Mouse (Mus musculus) neural tube, embryonic 14.5 days (tissue): ENCODE data around the gene Brms1. TPM values are rescaled to one million over a fixed set of nuclear protein-coding genes. Genes with fewer than 3 reads are reported as not detected.
"Not testable (repeated sequence)": the region's sequence is repeated elsewhere in the genome, so short reads cannot be mapped to it uniquely, and the experiment has no call there.

Experiments
- ATAC-seq: fragments of 200-750 bp; cut with Nextera tagmentation; 2 replicates; pipeline ENCODE4 v1.8.0; 2017; ENCODE audit warnings: low read depth, mild to moderate bottlenecking, moderate TSS enrichment, moderate library complexity
- H3K27ac ChIP-seq: fragments of 300-500 bp; sonication (generic); 2 replicates; pipeline ENCODE4 v1.5.1; 2014; ENCODE audit warnings: low read depth, mild to moderate bottlenecking, control low read depth, low read length, moderate library complexity, mixed read lengths
- H3K27me3 ChIP-seq: fragments of 300-500 bp; sonication (generic); 2 replicates; pipeline ENCODE4 v1.6.1; 2014; ENCODE audit warnings: low read length; ENCODE audit not compliant: control insufficient read depth, insufficient read depth
- H3K36me3 ChIP-seq: fragments of 300-500 bp; sonication (generic); 2 replicates; pipeline ENCODE4 v1.6.1; 2014; ENCODE audit warnings: low read length, mixed read lengths; ENCODE audit not compliant: control insufficient read depth, insufficient read depth
- H3K4me1 ChIP-seq: fragments of 300-500 bp; sonication (generic); 2 replicates; pipeline ENCODE4 v1.6.1; 2014; ENCODE audit warnings: low read length; ENCODE audit not compliant: control insufficient read depth, insufficient read depth
- H3K4me2 ChIP-seq: fragments of 300-500 bp; sonication (generic); 2 replicates; pipeline ENCODE4 v1.6.1; 2014; ENCODE audit warnings: mild to moderate bottlenecking, low read depth, low read length, control low read depth
- H3K4me3 ChIP-seq: fragments of 300-500 bp; sonication (generic); 2 replicates; pipeline ENCODE4 v1.5.1; 2014; ENCODE audit warnings: low read depth, low read length, control low read depth, mixed read lengths
- H3K9ac ChIP-seq: fragments of 300-500 bp; sonication (generic); replicated peaks from 2 replicates; pipeline ENCODE4 v1.6.1; 2014; ENCODE audit warnings: low read depth, mild to moderate bottlenecking, control low read depth, low read length, mixed read lengths
- H3K9me3 ChIP-seq: fragments of 300-500 bp; sonication (generic); 2 replicates; pipeline ENCODE4 v1.6.1; 2016; ENCODE audit warnings: low read length; ENCODE audit not compliant: control insufficient read depth
- WGBS: fragments of 180-500 bp; shearing (Covaris S2); extraction: QIAGEN DNeasy Blood & Tissue Kit; methylation state at CpG from one replicate; pipeline ENCODE4 v1.1.7; 2014; 5-methylcytosine and 5-hydroxymethylcytosine counted together
- polyA plus RNA-seq: library from polyadenylated mRNA; unstranded; fragments of >200 nt; fragmentation: Nextera tagmentation; extraction: Ambion mirVana; gene quantifications from 2 replicates; pipeline ENCODE4 v1.2.1, GENCODE M21; 2014

The Brms1 gene
- polyA plus RNA-seq, 1 experiment from 2014 or later: 21.4 TPM

- Histone ChIP-seq H3K27me3 (peaks cover 29% of the 10 kb centered on the region), H3K27ac (no peak overlapping the region), H3K4me1 (no peaks in the 10 kb centered on the region), H3K4me2 (no peak overlapping the region), H3K36me3 (no peaks in the 10 kb centered on the region), H3K9ac (no peak overlapping the region), H3K9me3 (no peaks in the 10 kb centered on the region), H3K4me3 (no peak overlapping the region)
- WGBS: 91% methylated on average over 1 of the region's 1 CpGs
- ATAC-seq: no peak
Observed at GRCm38 (mm10) chr19:5079279-5079678, 38.1 kb downstream of the Brms1 start.

- WGBS: 70% methylated on average over 18 of the region's 18 CpGs
- no peak for ATAC-seq
Observed at GRCm38 (mm10) chr19:5082005-5082404, 40.9 kb downstream of the Brms1 start.

GRCm38 (mm10) chr19:5082596-5082995 is 41.4 kb downstream of the Brms1 start:
- peaks cover 41% of the 10 kb centered on the region for H3K27me3 ChIP-seq
- 73% methylated on average over 24 of the region's 24 CpGs for WGBS
- H3K4me3 ChIP-seq: no peak overlapping the region

More at GRCm38 (mm10) chr19:5082005-5082404, 40.9 kb downstream of the Brms1 start:
- H3K4me3 ChIP-seq: no peak overlapping the region
- H3K36me3 ChIP-seq: no peaks in the 10 kb centered on the region
- H3K27ac ChIP-seq: no peak overlapping the region
- H3K4me2 ChIP-seq: no peak overlapping the region
- no peak overlapping the region for H3K9ac ChIP-seq
- H3K9me3 ChIP-seq: no peaks in the 10 kb centered on the region
- H3K27me3 ChIP-seq: peaks cover 41% of the 10 kb centered on the region
- no peaks in the 10 kb centered on the region for H3K4me1 ChIP-seq

GRCm38 (mm10) chr19:5083961-5084833 is 43.0 kb downstream of the Brms1 start:
- Histone ChIP-seq H3K27me3 (peaks cover 41% of the 10 kb centered on the region), H3K9me3 (no peaks in the 10 kb centered on the region), H3K4me3 (peak overlapping the region; percentile 53), H3K27ac (no peak overlapping the region), H3K4me1 (peaks cover 8% of the 10 kb centered on the region), H3K36me3 (no peaks in the 10 kb centered on the region), H3K4me2 (peak overlapping the region; percentile 67), H3K9ac (peak overlapping the region; percentile 65)
- ATAC-seq: no peak
- WGBS: 65% methylated on average over 3 of the region's 3 CpGs

More at GRCm38 (mm10) chr19:5082596-5082995, 41.4 kb downstream of the Brms1 start:
- Histone ChIP-seq H3K36me3 (no peaks in the 10 kb centered on the region), H3K9ac (no peak overlapping the region), H3K9me3 (no peaks in the 10 kb centered on the region), H3K4me2 (no peak overlapping the region), H3K27ac (no peak overlapping the region), H3K4me1 (peaks cover 4% of the 10 kb centered on the region; the same call in 1 of the 2 replicates)
- ATAC-seq: no peak

GRCm38 (mm10) chr19:5084834-5085144 is 43.6 kb downstream of the Brms1 start:
- Histone ChIP-seq H3K4me1 (peaks cover 11% of the 10 kb centered on the region), H3K9ac (peak overlapping the region; percentile 65), H3K27me3 (peaks cover 41% of the 10 kb centered on the region), H3K4me2 (peak overlapping the region; percentile 67), H3K4me3 (peak overlapping the region; percentile 53), H3K27ac (no peak overlapping the region), H3K9me3 (no peaks in the 10 kb centered on the region), H3K36me3 (peaks cover 2% of the 10 kb centered on the region; the same call in 1 of the 2 replicates)
- ATAC-seq: no peak
- 1% methylated on average over 14 of the region's 15 CpGs for WGBS

- Histone ChIP-seq H3K4me2 (peak within 1 kb of the TSS; percentile 67), H3K4me3 (peak within 1 kb of the TSS; percentile 53), H3K36me3 (peaks cover 3% of the 10 kb centered on the region; the same call in 1 of the 2 replicates), H3K9me3 (no peaks in the 10 kb centered on the region), H3K9ac (peak within 1 kb of the TSS; percentile 65), H3K4me1 (peaks cover 11% of the 10 kb centered on the region), H3K27me3 (peaks cover 39% of the 10 kb centered on the region), H3K27ac (no peak within 1 kb of the TSS)
- WGBS: 2% methylated on average over 65 of the region's 69 CpGs
- no peak for ATAC-seq
Observed at GRCm38 (mm10) chr19:5085145-5085863, 44.1 kb downstream of the Brms1 start, which contains the start of gene Tmem151a. Gene Tmem151a (minus strand): TSS chr19:5085531.

GRCm38 (mm10) chr19:5086533-5086932 is 45.4 kb downstream of the Brms1 start:
- not testable (repeated sequence) for H3K4me3 ChIP-seq, H3K9me3 ChIP-seq, H3K9ac ChIP-seq, H3K4me2 ChIP-seq, ATAC-seq, H3K27ac ChIP-seq
- H3K4me1 ChIP-seq: peaks cover 11% of the 10 kb centered on the region
- peaks cover 32% of the 10 kb centered on the region for H3K27me3 ChIP-seq
- WGBS: 45% methylated on average over 4 of the region's 4 CpGs
- H3K36me3 ChIP-seq: peaks cover 14% of the 10 kb centered on the region

GRCm38 (mm10) chr19:5087884-5088728 is 47.0 kb downstream of the Brms1 start, which contains the start of gene Yif1a:
Gene Yif1a (plus strand): TSS chr19:5088538.
- WGBS: under 1% methylated on average over 58 of the region's 58 CpGs
- peaks cover 30% of the 10 kb centered on the region for H3K36me3 ChIP-seq
- peak; percentile 93 for ATAC-seq
- H3K4me3 ChIP-seq: peak within 1 kb of the TSS; percentile 62
- H3K4me1 ChIP-seq: peaks cover 11% of the 10 kb centered on the region
- no peaks in the 10 kb centered on the region for H3K9me3 ChIP-seq
- H3K9ac ChIP-seq: peak within 1 kb of the TSS; percentile 55
- peak within 1 kb of the TSS; percentile 76 for H3K27ac ChIP-seq
- peak within 1 kb of the TSS; percentile 61 for H3K4me2 ChIP-seq
- H3K27me3 ChIP-seq: peaks cover 19% of the 10 kb centered on the region
